Mouse (Mus musculus) heart, embryonic 14.5 days (tissue): ENCODE measurements around the gene Ccdc162. TPM values are rescaled to one million over a fixed set of nuclear protein-coding genes. Genes with fewer than 3 reads are reported as not detected.

Source experiments
- ATAC-seq: fragments of 200-750 bp; cut with Nextera tagmentation; 2 replicates; pipeline ENCODE4 v1.8.0; 2017; ENCODE audit warnings: low read depth, moderate TSS enrichment; ENCODE audit not compliant: insufficient number of reproducible peaks, insufficient read depth, low FRiP score
- H3K27ac ChIP-seq, 2 experiments: fragments of 200-500 bp in 1 of 2; fragments of 300-500 bp in 1 of 2; sonication (generic) in 1 of 2; replicated peaks in 1 of 2; 2 replicates each; pipeline ENCODE4 v1.5.1; 2012 to 2014; ENCODE audit warnings: low read depth in 2 of 2, low read length in 2 of 2, control low read depth in 1 of 2, mild to moderate bottlenecking in 1 of 2, mixed read lengths in 1 of 2; ENCODE audit not compliant: control insufficient read depth in 1 of 2, insufficient read depth in 1 of 2
- H3K27me3 ChIP-seq: fragments of 300-500 bp; sonication (generic); 2 replicates; pipeline ENCODE4 v1.6.1; 2014; ENCODE audit warnings: mild to moderate bottlenecking, low read length, control low read depth; ENCODE audit not compliant: control insufficient read depth, insufficient read depth
- H3K36me3 ChIP-seq: fragments of 300-500 bp; sonication (generic); 2 replicates; pipeline ENCODE4 v1.6.1; 2014; ENCODE audit warnings: mild to moderate bottlenecking, control low read depth, low read length, mixed read lengths; ENCODE audit not compliant: control insufficient read depth, insufficient read depth
- H3K4me1 ChIP-seq, 2 experiments: fragments of 200-500 bp in 1 of 2; fragments of 300-500 bp in 1 of 2; sonication (generic) in 1 of 2; 2 replicates each; pipeline ENCODE4 v1.6.1; 2012 to 2014; ENCODE audit warnings: low read length in 2 of 2, control low read depth in 1 of 2, mixed read lengths in 1 of 2; ENCODE audit not compliant: control insufficient read depth in 2 of 2, insufficient read depth in 2 of 2
- H3K4me2 ChIP-seq: fragments of 300-500 bp; sonication (generic); 2 replicates; pipeline ENCODE4 v1.6.1; 2014; ENCODE audit warnings: mild to moderate bottlenecking, low read length
- H3K4me3 ChIP-seq, 2 experiments: fragments of 200-500 bp in 1 of 2; fragments of 300-500 bp in 1 of 2; sonication (generic) in 1 of 2; 2 replicates each; pipeline ENCODE4 v1.5.1; 2012 to 2014; ENCODE audit warnings: low read length in 2 of 2, mild to moderate bottlenecking in 2 of 2, control low read depth in 1 of 2, low read depth in 1 of 2, moderate library complexity in 1 of 2; ENCODE audit not compliant: control insufficient read depth in 1 of 2, insufficient read depth in 1 of 2
- H3K9ac ChIP-seq: fragments of 300-500 bp; sonication (generic); 2 replicates; pipeline ENCODE4 v1.6.1; 2014; ENCODE audit warnings: mild to moderate bottlenecking, low read length
- H3K9me3 ChIP-seq: fragments of 300-500 bp; sonication (generic); 2 replicates; pipeline ENCODE4 v1.6.1; 2016; ENCODE audit warnings: low read length, control low read depth; ENCODE audit not compliant: control insufficient read depth
- WGBS: fragments of 180-500 bp; shearing (Covaris S2); extraction: QIAGEN DNeasy Blood & Tissue Kit; methylation state at CpG from one replicate; pipeline ENCODE4 v1.1.7; 2014; 5-methylcytosine and 5-hydroxymethylcytosine counted together
- polyA plus RNA-seq: library from polyadenylated mRNA; unstranded; fragments of >200 nt; fragmentation: Nextera tagmentation; extraction: Ambion mirVana; gene quantifications from 2 replicates; pipeline ENCODE4 v1.2.1, GENCODE M21; 2014

Gene Ccdc162
- polyA plus RNA-seq, 1 experiment from 2014 or later = 0.20 TPM

DNA sequence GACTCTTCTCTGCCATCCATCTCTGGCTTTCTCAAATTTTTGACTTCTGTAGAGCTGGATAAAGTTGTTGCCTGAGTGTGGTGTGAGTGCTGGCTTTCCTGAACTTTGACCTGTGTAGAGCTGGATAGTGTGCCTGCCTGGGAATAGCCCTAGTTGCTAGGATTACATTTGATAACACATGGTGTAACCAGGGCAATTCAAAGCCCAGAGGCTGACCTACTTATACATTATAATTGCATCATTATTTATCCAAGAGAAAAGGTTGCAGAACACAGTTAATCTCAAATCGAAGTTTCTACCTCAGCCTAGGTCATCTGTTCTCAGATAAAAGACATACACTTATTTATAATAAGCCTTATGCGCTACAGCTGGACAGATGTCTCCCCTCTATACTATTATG, 127.8 kb downstream of the Ccdc162 start:
- no peaks in the 10 kb centered on the region for H3K9me3 ChIP-seq
- no peak overlapping the region for H3K4me3 ChIP-seq
- ATAC-seq = no peak
- H3K9ac ChIP-seq = no peak overlapping the region
- no peak overlapping the region for H3K27ac ChIP-seq
- H3K4me1 ChIP-seq = peaks cover 3 to 4% of the 10 kb centered on the region in 2 experiments; a peak in 2 of 4 replicates
- H3K27me3 ChIP-seq = no peaks in the 10 kb centered on the region
- H3K4me2 ChIP-seq = no peak overlapping the region
- WGBS = 81% methylated on average over 2 of the region's 2 CpGs
- no peaks in the 10 kb centered on the region for H3K36me3 ChIP-seq

GRCm38 (mm10) chr10:41586947-41587852, 129.2 kb downstream of the Ccdc162 start:
- H3K4me1 ChIP-seq = peaks cover 7 to 11% of the 10 kb centered on the region in 2 experiments
- H3K4me2 ChIP-seq = no peak overlapping the region
- no peak overlapping the region for H3K4me3 ChIP-seq
- H3K36me3 ChIP-seq = no peaks in the 10 kb centered on the region
- ATAC-seq = no peak
- no peak overlapping the region for H3K9ac ChIP-seq
- H3K27ac ChIP-seq = no peak overlapping the region
- 82% methylated on average over 18 of the region's 18 CpGs for WGBS
- no peaks in the 10 kb centered on the region for H3K9me3 ChIP-seq
- H3K27me3 ChIP-seq = no peaks in the 10 kb centered on the region

DNA sequence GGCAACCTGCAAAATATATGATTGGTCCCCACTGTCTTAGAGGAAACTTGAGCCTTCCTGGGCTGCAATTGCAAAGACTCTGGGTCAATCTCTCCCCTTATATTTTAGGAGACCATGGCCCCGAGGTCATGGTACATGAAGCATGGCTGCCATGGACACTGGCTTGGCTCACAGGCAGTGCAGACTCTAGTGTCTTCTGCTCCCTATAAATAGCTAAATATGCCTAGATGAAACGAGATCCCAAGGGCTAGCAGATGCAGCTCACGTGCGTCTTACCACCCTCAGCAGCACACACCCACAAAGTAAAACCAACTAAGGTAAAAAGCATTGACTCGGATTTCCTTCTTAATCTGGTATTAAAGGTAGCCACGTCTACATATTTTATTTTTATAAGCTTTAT, 133.1 kb downstream of the Ccdc162 start:
- no peak overlapping the region for H3K9ac ChIP-seq
- H3K36me3 ChIP-seq = no peaks in the 10 kb centered on the region
- ATAC-seq = no peak
- no peak overlapping the region for H3K4me3 ChIP-seq
- no peak overlapping the region for H3K4me2 ChIP-seq
- WGBS = 55% methylated on average over 6 of the region's 6 CpGs
- H3K27ac ChIP-seq = no peak overlapping the region
- no peaks in the 10 kb centered on the region for H3K27me3 ChIP-seq
- H3K4me1 ChIP-seq = peaks cover 15 to 22% of the 10 kb centered on the region in 2 experiments
- H3K9me3 ChIP-seq = no peaks in the 10 kb centered on the region

DNA sequence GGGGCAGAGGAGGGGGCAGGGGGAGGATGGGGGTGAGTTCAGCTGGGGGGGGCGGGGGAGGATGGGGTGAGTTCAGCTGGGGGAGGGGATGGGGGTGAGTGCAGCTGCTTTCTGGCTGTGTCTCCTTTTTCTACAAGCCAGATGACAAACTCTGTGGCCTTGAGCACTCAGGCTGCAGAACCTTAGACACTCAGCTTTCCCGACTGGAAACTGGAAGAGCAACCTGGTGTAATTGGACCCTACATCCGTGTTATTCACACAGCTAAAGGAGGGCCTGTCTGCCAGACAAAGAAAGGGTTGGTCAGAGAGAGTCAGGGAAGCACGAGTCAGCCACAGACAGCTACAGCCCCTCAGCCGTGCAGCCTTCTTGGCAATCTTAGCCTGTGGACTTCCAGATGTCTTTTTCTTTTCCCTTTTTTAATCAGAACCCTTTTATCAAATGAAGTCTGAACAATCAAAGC, 133.5 kb downstream of the Ccdc162 start:
- no peak for ATAC-seq
- Histone ChIP-seq H3K27ac (no peak overlapping the region), H3K36me3 (no peaks in the 10 kb centered on the region), H3K9me3 (no peaks in the 10 kb centered on the region), H3K27me3 (no peaks in the 10 kb centered on the region), H3K9ac (no peak overlapping the region), H3K4me3 (no peak overlapping the region), H3K4me2 (no peak overlapping the region), H3K4me1 (peaks cover 15 to 22% of the 10 kb centered on the region in 2 experiments)
- 12% methylated on average over 5 of the region's 5 CpGs for WGBS

- H3K4me3 ChIP-seq = no peak overlapping the region
- no peaks in the 10 kb centered on the region for H3K36me3 ChIP-seq
- peaks cover 12 to 18% of the 10 kb centered on the region in 2 experiments for H3K4me1 ChIP-seq
- H3K27me3 ChIP-seq = no peaks in the 10 kb centered on the region
- 44% methylated on average over 4 of the region's 4 CpGs for WGBS
- no peak for ATAC-seq
- H3K27ac ChIP-seq = peak overlapping the region; percentile 73 to 84
- no peak overlapping the region for H3K9ac ChIP-seq
- no peaks in the 10 kb centered on the region for H3K9me3 ChIP-seq
- no peak overlapping the region for H3K4me2 ChIP-seq
These were observed 136.0 kb downstream of the Ccdc162 start for GRCm38 (mm10) chr10:41580441-41580840.

GRCm38 (mm10) chr10:41578541-41578940, 137.9 kb downstream of the Ccdc162 start:
- 80% methylated on average over 1 of the region's 1 CpGs for WGBS
- ATAC-seq = no peak

GRCm38 (mm10) chr10:41576328-41576833, 140.1 kb downstream of the Ccdc162 start:
- no peaks in the 10 kb centered on the region for H3K27me3 ChIP-seq
- no peak overlapping the region for H3K4me3 ChIP-seq
- no peak overlapping the region for H3K27ac ChIP-seq
- WGBS = 87% methylated on average over 7 of the region's 7 CpGs
- no peaks in the 10 kb centered on the region for H3K36me3 ChIP-seq
- H3K4me1 ChIP-seq = peaks cover 22 to 35% of the 10 kb centered on the region in 2 experiments
- no peak overlapping the region for H3K4me2 ChIP-seq
- no peak for ATAC-seq
- H3K9me3 ChIP-seq = no peaks in the 10 kb centered on the region
- H3K9ac ChIP-seq = no peak overlapping the region

More at GRCm38 (mm10) chr10:41578541-41578940, 137.9 kb downstream of the Ccdc162 start:
- Histone ChIP-seq H3K27ac (no peak overlapping the region), H3K4me2 (no peak overlapping the region), H3K9me3 (no peaks in the 10 kb centered on the region), H3K4me1 (peaks cover 12 to 21% of the 10 kb centered on the region in 2 experiments), H3K9ac (no peak overlapping the region), H3K36me3 (no peaks in the 10 kb centered on the region), H3K4me3 (no peak overlapping the region), H3K27me3 (no peaks in the 10 kb centered on the region)
